Mouse (Mus musculus): ENCODE measurements around the gene Fbxw5.

Fbxw5 gene

DNA sequence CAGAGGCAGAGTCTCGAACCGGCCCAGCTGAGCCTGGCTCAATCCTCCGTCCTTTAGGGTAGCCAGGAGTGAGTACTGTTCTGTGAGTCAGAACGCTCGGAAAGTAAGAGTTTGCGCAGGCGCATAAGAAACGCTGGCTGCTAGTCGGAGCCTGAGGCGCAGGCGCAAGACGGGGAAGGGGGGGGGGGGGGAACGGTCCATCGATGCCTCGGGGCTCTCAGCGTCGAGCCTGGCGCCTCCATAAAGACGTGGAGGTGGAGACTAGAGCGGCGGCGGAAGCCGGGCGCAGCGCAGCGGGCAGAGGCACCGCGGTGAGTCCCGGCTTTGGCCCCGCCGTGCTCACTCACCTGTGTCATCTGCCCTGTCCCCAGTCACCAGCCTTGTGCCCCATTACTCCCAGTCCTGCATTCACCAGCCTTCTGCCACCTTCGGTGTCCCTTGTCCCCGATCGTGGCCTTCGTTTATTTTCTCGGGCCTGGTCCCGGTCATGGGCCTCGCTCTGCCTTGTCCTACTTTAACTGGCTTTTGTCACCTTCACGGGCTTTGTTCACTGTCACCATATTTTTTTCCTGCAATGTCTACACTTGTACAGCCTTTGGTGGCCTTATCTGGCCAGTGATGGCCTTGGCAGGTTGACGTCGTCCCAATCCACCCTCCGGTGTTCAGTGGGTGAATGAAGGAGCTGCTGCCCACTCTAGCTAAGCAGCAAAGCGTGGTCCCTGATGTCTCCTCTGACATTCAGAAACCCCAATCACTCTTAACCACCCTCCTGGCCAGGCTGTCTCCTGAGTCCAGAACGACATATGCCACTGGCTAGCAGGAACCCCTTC, at the start of gene Fbxw5:
Fbxw5 (plus strand) TSS at position 175 of the 830 bp plus-strand sequence.
- Histone ChIP-seq H3K9me3 (ENCODE audit: low read length) (no peaks in the 10 kb centered on the region), H3K27me3 (ENCODE audit: insufficient read depth, low read length) (no peaks in the 10 kb centered on the region), H3K36me3 (ENCODE audit: insufficient read depth, low read length) (peaks cover 31% of the 10 kb centered on the region), H3K4me3 (replicated peaks; ENCODE audit: low read length) (peak within 1 kb of the TSS; percentile 93), H3K4me1 (replicated peaks; ENCODE audit: low read depth, low read length) (peaks cover 68% of the 10 kb centered on the region)
- TF ChIP-seq CTCF (conservative IDR thresholded peaks at IDR 0.05; ENCODE audit: low read length) (no peak), NANOG (IDR thresholded peaks at IDR 0.05; ENCODE audit: borderline replicate concordance, low read length) (no peak), POU5F1 (IDR thresholded peaks at IDR 0.05; ENCODE audit: borderline replicate concordance, low read length) (no peak)

DNA sequence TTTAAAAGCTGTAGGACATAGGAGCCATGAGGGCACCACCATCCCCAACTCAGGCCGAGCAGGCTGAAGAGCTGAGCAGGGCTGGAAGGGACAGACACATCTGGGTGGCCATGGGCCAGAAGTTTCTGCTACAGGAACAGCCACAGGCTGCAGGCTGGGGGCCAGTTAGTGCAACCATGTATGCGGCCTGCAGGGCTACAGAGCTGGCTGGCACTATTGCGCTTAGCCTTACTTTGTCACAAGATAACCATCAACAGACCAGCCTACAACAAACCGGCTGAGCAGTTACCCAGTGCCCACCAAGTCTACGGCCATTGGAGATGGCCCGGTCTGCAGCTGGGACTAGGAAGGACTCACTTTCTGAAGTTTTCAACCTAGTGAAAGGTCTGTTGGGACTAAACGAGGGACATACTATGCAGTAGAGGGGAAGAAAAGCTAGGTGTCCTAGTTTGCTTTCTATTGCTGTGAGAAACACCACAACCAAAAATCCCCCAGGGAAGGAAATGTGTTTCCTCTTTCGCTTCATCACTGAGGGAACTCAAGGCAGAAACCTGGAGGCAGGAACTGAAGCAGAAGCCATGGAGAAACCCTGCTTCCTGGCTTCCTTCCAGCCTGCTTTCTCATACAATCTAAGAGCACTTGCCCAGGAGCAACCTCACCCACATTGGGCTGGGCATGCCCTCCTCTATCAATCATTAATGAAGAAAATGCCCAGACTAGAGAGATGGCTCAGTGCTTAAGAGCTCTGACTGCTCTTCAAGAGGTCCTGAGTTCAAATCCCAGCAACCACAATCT, 49.5 kb upstream of the Fbxw5 start:
- H3K27me3 ChIP-seq (ENCODE audit: insufficient read depth, low read length) = peaks cover 14% of the 10 kb centered on the region
- peaks cover 18% of the 10 kb centered on the region for H3K4me1 ChIP-seq (replicated peaks; ENCODE audit: low read depth, low read length)
- no peak overlapping the region for H3K4me3 ChIP-seq (replicated peaks; ENCODE audit: low read length)
- TF ChIP-seq CTCF (conservative IDR thresholded peaks at IDR 0.05; ENCODE audit: low read length) = no peak
- no peak for TF ChIP-seq NANOG (IDR thresholded peaks at IDR 0.05; ENCODE audit: borderline replicate concordance, low read length)
- TF ChIP-seq POU5F1 (IDR thresholded peaks at IDR 0.05; ENCODE audit: borderline replicate concordance, low read length) = no peak
- H3K9me3 ChIP-seq (ENCODE audit: low read length) = no peaks in the 10 kb centered on the region
- H3K36me3 ChIP-seq (ENCODE audit: insufficient read depth, low read length) = no peaks in the 10 kb centered on the region; the same call in 1 of the 2 replicates

DNA sequence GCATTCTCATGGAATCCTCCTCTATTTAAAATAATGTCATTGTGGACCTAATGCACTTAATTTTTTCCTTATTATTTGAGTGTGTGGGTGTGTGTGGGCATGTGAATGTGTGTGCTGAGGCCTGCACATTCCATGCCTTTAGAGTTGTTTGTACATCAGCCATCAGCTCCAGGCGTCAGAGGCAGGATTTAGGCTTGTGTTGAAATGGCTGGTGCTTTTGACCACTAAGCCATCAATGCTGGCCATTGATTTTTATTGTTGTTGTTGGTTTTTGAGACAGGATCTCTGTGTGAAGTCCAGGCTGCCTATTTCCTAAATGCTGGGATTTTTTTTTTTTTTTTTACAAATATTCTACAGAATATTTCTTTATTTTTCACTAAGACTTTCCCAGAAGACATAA, 47.6 kb upstream of the Fbxw5 start:
- no peaks in the 10 kb centered on the region; the same call in 1 of the 2 replicates for H3K36me3 ChIP-seq (ENCODE audit: insufficient read depth, low read length)
- peaks cover 17% of the 10 kb centered on the region for H3K4me1 ChIP-seq (replicated peaks; ENCODE audit: low read depth, low read length)
- H3K4me3 ChIP-seq (replicated peaks; ENCODE audit: low read length) = no peak overlapping the region
- H3K9me3 ChIP-seq (ENCODE audit: low read length) = no peaks in the 10 kb centered on the region
- H3K27me3 ChIP-seq (ENCODE audit: insufficient read depth, low read length) = peaks cover 19% of the 10 kb centered on the region
- TF ChIP-seq POU5F1 (IDR thresholded peaks at IDR 0.05; ENCODE audit: borderline replicate concordance, low read length) (no peak), CTCF (conservative IDR thresholded peaks at IDR 0.05; ENCODE audit: low read length) (no peak), NANOG (IDR thresholded peaks at IDR 0.05; ENCODE audit: borderline replicate concordance, low read length) (no peak)

DNA sequence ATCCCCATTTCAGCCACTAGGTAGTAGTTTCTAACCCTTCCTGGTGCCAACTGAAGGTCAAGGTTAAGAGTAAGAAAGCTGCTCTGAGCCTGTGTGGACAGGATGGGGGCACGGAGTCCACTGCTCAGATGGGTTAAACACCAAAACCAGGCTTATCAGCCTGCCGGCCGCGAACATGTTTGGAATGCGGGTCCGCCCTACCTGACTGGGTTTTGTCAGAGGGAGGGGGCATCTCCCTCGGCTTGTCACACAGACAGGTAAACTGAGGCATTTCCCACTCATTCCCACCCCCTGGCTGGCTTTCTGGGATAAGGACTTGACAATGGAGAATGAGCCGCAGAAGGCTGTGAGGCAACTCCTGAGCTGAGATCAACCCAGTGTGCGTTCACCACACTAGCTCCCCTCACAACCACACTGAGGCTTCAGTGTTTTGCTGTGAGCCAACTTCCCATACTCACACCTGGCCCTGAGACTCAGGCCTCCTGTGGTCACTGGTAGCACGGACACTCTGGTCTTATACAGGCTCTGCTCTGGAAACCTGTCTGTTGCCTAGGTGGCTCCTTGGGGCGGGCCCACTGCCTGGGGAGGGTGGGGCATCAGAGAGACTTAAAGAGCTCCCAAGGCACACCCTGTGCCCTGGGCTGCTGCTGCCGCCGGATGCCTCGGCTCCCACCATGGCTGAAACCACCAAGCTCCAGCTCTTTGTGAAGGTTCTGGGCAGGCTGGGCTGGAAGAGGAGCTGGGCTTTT, 44.2 kb upstream of the Fbxw5 start, which contains the start of gene Clic3:
Clic3 (plus strand) TSS at position 634 of the 749 bp plus-strand sequence.
- peaks cover 45% of the 10 kb centered on the region for H3K4me1 ChIP-seq (replicated peaks; ENCODE audit: low read depth, low read length)
- no peak for TF ChIP-seq CTCF (conservative IDR thresholded peaks at IDR 0.05; ENCODE audit: low read length)
- TF ChIP-seq NANOG (IDR thresholded peaks at IDR 0.05; ENCODE audit: borderline replicate concordance, low read length) = no peak
- no peak for TF ChIP-seq POU5F1 (IDR thresholded peaks at IDR 0.05; ENCODE audit: borderline replicate concordance, low read length)

DNA sequence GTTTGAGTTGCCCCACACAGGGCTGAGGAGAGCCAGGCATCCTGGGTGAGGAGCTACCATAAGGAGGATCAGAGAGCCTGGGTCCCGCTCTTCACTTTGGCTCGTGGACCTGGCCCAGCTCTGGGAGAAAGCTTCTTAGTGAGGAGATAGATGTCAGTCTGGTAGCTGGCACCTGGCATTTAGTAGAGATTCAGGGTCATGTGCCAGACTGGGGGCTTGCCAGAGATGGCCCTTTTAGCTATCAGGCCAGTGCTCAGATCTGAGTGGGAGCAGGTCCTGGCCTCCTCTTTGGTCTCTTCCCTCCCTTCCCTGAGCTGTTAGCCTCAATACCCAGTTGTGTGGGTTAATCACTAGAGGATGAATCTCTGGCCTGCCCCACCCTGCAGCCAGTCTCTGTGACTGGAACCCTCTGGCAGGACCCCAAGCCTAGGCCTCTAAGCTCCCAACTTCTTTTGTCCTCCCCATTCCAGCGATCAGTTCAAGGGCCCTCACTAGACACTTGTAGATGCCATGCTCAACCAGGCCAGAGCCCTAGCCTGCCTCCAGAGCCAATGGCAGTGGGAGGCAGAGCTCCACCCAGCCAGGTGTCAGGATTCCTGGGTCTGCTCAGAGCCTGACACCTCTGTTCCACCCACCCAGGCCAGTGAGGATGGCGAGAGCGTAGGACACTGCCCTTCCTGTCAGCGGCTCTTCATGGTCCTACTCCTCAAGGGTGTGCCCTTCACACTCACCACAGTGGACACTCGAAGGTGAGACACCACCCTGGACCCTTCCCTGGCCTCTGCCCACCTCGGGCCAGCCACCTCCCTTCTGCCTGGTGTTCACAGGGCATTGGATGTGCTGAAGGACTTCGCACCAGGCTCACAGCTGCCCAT, 43.3 kb upstream of the Fbxw5 start:
- Histone ChIP-seq H3K9me3 (ENCODE audit: low read length) (no peaks in the 10 kb centered on the region), H3K4me1 (replicated peaks; ENCODE audit: low read depth, low read length) (peaks cover 48% of the 10 kb centered on the region), H3K36me3 (ENCODE audit: insufficient read depth, low read length) (no peaks in the 10 kb centered on the region), H3K27me3 (ENCODE audit: insufficient read depth, low read length) (peaks cover 33% of the 10 kb centered on the region), H3K4me3 (replicated peaks; ENCODE audit: low read length) (no peak overlapping the region)
- TF ChIP-seq POU5F1 (IDR thresholded peaks at IDR 0.05; ENCODE audit: borderline replicate concordance, low read length) (no peak), CTCF (conservative IDR thresholded peaks at IDR 0.05; ENCODE audit: low read length) (no peak), NANOG (IDR thresholded peaks at IDR 0.05; ENCODE audit: borderline replicate concordance, low read length) (no peak)

More for the DNA sequence above, 44.2 kb upstream of the Fbxw5 start, which contains the start of gene Clic3:
- no peak within 1 kb of the TSS for H3K4me3 ChIP-seq (replicated peaks; ENCODE audit: low read length)
- H3K27me3 ChIP-seq (ENCODE audit: insufficient read depth, low read length) = peaks cover 33% of the 10 kb centered on the region
- H3K36me3 ChIP-seq (ENCODE audit: insufficient read depth, low read length) = no peaks in the 10 kb centered on the region
- no peaks in the 10 kb centered on the region for H3K9me3 ChIP-seq (ENCODE audit: low read length)

DNA sequence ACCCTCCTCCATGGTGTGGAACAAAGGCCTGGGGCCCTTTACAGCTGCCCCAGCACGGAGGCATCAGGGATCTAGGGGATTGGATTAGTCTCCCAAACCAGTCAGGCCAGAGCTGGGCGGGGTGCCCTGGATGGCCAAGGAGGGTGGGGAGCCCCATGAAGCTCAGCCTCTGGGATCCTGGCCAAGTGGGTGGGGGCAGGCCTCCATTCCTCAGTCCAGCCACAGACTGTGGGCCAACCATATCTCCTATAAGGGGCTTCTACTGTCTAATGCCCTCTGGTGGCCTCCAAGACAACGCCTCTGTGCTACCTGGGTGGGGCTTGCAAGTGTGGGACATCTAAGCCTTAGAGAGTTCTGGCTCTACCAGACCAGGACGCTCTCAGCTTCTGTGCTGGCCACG, 41.6 kb upstream of the Fbxw5 start:
- TF ChIP-seq CTCF (conservative IDR thresholded peaks at IDR 0.05; ENCODE audit: low read length) (no peak), NANOG (IDR thresholded peaks at IDR 0.05; ENCODE audit: borderline replicate concordance, low read length) (no peak), POU5F1 (IDR thresholded peaks at IDR 0.05; ENCODE audit: borderline replicate concordance, low read length) (no peak)
- peaks cover 48% of the 10 kb centered on the region for H3K4me1 ChIP-seq (replicated peaks; ENCODE audit: low read depth, low read length)
- H3K4me3 ChIP-seq (replicated peaks; ENCODE audit: low read length) = peak overlapping the region; percentile 39
- no peaks in the 10 kb centered on the region for H3K36me3 ChIP-seq (ENCODE audit: insufficient read depth, low read length)
- H3K9me3 ChIP-seq (ENCODE audit: low read length) = no peaks in the 10 kb centered on the region
- peaks cover 33% of the 10 kb centered on the region for H3K27me3 ChIP-seq (ENCODE audit: insufficient read depth, low read length)

DNA sequence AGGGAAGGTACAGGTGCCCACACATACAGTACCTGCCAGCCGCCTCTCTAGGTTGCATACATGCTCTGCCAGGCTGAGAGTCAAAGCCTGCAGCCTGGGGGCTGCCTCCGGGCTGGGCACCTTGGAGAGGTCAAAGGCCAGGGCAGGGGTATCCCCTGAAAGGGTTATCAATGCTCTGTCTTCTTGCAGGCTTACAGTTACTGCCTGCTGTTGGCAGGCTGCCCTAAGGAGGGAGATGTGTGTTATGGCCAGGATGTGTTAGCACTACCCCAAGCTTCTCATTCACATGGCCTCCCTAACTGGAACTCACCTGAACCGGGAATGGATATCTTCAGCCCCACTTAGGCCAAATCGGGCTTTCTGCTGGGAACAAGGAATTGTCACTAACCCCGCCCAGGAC, 40.4 kb upstream of the Fbxw5 start:
- no peaks in the 10 kb centered on the region for H3K36me3 ChIP-seq (ENCODE audit: insufficient read depth, low read length)
- H3K27me3 ChIP-seq (ENCODE audit: insufficient read depth, low read length) = peaks cover 33% of the 10 kb centered on the region
- no peaks in the 10 kb centered on the region for H3K9me3 ChIP-seq (ENCODE audit: low read length)
- H3K4me3 ChIP-seq (replicated peaks; ENCODE audit: low read length) = peak overlapping the region; percentile 87
- TF ChIP-seq NANOG (IDR thresholded peaks at IDR 0.05; ENCODE audit: borderline replicate concordance, low read length) = no peak
- no peak for TF ChIP-seq CTCF (conservative IDR thresholded peaks at IDR 0.05; ENCODE audit: low read length)
- no peak for TF ChIP-seq POU5F1 (IDR thresholded peaks at IDR 0.05; ENCODE audit: borderline replicate concordance, low read length)
- H3K4me1 ChIP-seq (replicated peaks; ENCODE audit: low read depth, low read length) = peaks cover 48% of the 10 kb centered on the region

Measured in E14TG2a.4 (cell line).